Mouse (Mus musculus): ENCODE measurements at regions not wholly inside any gene's neighbourhood (a gene's known extent, or its start where the extent isn't known, plus 50 kb on each side); places are given as distances from the start of the nearest gene placed in this dataset.
A peak's percentile ranks its signal among the peaks of the same experiment; 100 is the strongest.
"Not testable (repeated sequence)": the region's sequence is repeated elsewhere in the genome, so short reads cannot be mapped to it uniquely, and the experiment has no call there.

DNA sequence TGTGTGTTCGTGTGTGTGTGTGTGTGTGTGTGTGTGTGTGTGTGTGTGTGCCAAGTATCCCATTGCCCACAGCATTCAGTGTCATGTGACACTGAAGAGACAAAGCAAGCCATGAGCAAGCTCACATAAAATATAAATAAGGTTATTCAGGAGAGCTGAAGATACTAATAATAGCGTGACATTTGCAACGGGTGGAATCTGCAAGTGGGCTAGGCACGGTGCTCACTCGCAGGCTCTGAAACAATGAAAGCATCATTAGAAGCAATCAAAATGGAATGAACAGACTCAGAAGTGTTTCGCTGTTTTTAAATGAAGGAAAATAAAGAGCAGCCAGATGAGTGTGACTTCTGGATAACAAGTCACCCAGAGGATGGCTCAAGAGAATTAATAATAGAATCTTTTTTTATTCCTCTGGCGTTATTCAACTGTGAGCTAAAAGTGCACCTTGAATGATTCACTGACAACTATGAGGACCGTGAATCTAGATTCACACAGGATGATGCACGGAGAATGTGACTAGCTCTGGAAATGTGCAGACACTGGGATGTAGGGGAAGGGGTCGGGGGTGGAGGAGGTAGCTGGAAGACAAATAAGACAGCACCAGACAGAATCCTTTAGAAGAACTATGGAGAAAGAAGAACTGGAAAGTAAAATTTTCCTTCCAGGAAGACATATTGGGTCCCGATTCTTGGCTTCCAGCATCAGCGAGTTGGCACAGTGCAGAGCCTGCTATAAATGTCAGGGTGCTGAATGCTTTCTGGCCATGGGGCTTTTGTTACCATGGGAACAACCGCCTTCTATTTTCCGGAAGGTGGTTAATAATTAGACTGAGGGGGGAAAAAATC, 55.3 kb downstream of the Actbl2 start:
- peak; percentile 26 to 31 for DNase-seq (ENCODE audit: low spot score in 2 of 2)
- intact Hi-C loops (cut with DNase I), result no loop called here

DNA sequence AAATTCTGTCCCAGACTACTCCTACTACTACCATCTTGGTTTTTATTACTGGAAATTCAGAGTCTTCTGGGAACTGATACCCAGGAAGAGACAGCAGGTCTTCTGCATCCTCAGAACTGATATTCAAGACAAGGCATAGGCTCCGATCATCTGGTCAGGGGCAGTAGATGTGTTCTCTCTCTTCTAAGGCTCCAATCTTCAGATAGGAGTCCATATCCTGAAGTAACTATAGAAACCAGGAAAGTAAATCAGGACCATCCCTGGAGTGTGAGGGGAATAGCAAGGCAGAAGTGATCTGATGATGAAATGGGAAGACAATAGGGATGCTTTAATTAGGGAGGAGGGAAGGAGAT, 55.9 kb downstream of the Actbl2 start:
- intact Hi-C loops (cut with DNase I), result no loop called here
- DNase-seq (ENCODE audit: low spot score in 2 of 2), result no peak

DNA sequence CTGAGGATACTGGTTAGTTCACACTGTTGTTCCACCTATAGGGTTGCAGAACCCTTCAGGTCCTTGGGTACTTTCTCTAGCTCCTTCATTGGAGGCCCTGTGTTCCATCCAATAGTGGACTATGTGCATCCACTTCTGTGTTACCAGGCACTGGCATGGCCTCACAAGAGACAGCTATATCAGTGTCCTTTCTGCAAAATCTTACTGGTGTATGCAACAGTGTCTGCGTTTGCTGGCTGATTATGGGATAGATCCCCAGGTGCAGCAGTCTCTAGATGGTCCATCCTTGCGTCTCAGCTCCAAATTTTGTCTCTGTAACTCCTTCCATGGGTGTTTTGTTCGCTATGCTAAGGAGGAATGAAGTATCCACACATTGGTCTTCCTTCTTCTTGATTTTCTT, 58.7 kb downstream of the Actbl2 start:
- intact Hi-C loops (cut with DNase I); DNase-seq (ENCODE audit: low spot score in 2 of 2): not testable (repeated sequence)

DNA sequence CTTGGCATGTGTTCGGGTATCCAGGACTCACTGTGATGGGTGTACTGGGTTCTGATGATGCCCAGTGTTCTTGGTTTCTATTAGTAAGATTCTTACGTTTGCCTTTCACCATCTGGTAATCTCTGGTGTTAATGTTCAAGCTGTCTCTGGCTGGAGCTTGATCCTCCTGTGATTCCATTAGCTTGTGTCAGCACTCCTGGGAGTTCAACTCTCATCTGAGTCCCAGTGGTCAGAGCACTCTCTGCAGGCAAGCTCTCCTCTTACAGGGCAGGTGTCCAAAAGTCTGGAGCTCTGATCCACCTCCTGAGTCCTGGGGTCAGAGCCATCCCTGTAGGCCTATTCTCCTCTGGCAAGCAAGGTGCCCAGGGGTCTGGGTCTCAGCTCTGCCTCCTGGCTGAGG, 63.1 kb downstream of the Actbl2 start:
- DNase-seq (ENCODE audit: low spot score in 2 of 2); intact Hi-C loops (cut with DNase I): not testable (repeated sequence)

DNA sequence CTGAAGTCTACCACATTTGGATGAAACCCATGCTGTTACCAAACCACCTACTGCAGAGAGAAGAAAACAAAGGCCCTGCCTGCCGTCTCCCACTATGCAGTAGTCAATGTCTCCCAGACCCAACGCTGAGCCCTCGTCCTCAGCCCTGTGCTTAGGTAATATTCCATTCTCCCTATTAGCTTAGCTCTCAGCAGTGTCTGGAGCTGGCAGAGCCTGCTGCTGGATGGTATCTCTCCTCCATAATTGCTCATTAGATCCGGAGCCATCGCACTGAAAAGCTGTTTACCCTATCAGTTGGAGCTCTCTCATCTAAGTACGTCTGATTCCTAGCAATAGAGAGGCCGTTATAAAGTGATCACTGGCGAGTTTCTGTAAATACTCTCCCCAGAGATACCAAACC, 68.4 kb downstream of the Actbl2 start:
- intact Hi-C loops (cut with DNase I), result no loop called here
- no peak for DNase-seq (ENCODE audit: low spot score in 2 of 2)

DNA sequence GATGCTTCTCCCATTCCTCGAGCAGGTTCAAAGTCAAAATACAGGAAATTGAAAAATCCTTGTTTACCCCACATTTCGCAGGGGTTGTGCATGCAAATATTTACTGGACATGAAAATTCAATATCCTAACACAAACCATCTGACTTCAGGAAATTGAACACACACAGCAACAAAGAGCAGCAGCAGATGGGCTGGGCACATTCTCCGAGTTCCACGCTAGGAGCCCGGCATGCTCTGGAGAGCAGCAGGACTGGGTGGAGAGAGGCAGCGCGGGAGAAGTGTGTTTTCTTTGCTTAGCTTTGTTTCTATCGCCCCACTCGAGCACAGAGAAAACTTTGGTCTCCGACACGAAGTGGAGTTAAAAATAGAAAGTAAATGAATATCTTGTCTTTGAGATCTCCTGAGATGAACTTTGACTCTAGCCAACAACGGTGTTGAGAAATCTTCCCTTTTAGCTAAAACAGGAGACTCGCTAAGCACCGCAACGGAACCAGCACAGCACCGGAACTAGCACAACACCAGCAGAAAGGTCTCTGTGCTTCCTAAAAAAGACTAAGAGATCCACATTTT, 71.4 kb downstream of the Actbl2 start:
- intact Hi-C loops (cut with DNase I), result no loop called here
- DNase-seq (ENCODE audit: low spot score in 2 of 2), result no peak

DNA sequence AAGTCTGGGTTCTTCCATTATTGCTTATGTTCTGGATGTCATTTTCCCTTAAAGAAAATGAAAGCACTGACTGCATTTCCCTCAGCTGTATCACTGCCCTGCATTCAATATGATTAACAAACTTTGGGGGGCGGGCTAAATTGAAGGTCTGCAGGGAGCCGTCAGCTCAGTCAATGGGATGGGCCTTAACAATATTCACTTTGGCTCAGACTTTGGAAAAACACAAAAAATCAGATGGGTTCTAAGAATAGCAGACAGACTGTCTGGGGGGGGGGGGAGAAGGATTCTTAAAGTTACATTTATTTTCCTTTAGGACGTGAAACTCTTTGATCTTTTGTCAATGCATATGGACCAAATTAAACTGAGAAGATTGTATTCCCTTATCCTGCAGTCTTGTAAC, 78.2 kb downstream of the Actbl2 start:
- intact Hi-C loops (cut with DNase I), result no loop called here
- no peak for DNase-seq (ENCODE audit: low spot score in 2 of 2)

DNA sequence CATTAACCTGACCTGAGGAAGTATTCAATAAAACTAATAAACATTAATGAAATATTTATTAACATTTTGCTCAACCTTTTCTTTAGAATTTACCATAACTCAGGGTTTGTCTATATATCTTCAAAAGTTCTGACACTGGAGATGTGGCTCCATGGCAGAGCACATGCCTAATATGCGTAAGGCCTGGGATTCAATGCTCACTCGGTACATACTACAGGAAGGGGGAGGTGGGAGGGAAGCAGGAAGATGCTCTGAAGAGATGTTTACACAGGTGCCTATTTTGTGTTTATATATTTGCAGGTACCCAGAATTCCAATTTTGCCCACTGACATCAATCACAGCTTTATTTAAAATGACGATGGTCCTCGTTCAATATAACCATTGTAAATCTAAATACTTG, 79.0 kb downstream of the Actbl2 start:
- intact Hi-C loops (cut with DNase I), result no loop called here
- DNase-seq (ENCODE audit: low spot score in 2 of 2), result no peak

DNA sequence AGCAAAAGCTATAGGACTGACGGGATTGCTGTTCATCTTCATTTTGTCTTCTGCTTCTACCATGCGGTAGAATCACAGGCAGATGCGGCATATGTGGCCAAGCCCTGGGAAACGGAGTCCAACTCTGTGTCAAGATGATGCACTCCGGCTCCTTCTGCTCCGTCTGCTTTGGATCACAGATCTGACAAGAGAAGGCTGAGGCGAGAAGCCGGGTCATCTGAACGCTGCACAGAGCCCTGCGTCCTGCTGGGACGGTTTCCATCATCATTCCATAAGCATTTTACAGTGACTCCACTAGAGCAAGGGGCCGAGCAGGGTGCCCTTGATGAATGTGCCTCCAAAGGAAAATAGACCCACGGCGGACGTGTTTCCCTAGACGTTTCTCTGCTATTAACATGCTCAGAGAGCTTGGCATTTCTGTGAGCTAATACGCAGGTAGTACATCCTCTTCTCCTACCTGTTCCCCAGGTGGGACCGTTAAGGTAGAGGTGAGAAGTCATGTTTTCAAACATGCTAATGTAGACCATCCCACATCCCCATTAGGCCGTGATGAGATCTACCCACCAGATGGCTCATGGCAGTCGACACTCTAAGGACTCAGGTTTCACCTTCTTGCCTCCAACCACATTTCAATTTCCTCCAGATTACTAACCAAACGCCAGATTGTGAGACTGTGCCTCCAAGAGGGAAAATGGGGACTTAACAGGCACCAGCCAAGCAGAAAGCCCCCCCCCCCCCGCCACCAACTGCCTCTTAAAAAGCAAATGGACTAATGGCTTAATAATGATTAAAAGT, 79.6 kb downstream of the Actbl2 start:
- intact Hi-C loops (cut with DNase I), result no loop called here
- DNase-seq (ENCODE audit: low spot score in 2 of 2), result no peak

DNA sequence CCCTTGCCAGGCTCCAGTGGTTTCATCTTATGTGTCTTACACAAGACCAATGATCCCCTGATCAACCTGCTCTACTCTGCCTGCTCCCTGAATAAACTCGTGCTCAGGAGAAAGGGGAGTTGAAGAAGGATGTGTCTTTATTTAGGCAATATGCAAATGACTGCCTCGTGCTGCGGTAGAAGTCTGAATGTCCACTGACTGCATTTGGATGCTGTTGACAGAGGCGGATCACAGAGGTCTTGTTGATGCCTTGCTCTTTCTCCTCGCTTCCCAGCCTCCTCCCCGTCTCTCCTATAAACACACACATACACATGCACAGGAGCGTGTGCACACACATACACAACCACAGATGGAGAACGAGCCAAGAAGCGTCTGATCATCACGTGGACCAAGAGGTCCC, 90.2 kb downstream of the Actbl2 start:
- intact Hi-C loops (cut with DNase I), result no loop called here

DNA sequence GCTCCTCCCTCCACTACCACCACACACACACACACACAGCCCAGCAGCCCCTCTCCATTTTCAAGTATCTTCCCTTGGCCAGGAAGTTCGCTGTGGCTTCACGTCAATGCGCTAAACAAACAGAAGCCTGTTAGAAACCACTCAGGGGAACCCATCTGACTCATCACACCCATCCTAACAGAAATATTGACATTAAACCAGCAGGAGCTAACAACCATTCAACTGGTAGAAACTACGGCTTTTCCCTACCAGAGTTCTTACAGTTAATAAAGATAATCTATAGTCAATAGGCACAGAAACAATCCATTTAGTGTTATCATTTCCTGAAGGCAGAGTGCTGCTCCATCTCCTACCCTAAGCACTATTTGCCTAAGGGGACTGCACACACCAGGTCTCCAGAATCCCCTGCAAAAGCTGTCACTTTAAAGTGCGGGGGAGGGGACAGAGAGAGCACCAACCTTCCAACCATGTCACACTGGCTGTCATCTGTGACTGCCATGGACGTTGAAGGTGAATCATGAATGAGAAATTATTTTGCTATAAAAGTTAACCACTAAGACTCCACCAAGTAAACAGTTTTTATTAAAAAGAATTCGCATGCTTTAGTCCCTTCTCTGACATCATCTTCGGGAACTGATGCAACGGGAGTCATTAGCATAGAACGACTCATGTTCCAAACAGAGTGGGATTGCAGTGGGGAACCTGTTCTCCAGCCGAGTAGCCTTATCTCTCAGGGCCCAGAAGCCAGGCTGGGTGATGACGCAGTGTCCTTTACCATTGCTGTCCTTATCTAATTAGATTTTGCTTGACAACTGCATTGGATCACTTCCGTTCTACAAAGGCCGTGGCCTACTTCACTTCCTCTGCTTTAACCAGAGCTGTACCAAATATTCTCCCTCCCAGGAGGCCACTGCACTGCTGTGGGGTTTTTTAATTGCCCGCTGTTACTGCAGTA, 91.0 kb downstream of the Actbl2 start:
- intact Hi-C loops (cut with DNase I), result no loop called here
- no peak for DNase-seq (ENCODE audit: low spot score in 2 of 2)

More for the DNA sequence above, 90.2 kb downstream of the Actbl2 start:
- no peak for DNase-seq (ENCODE audit: low spot score in 2 of 2)

DNA sequence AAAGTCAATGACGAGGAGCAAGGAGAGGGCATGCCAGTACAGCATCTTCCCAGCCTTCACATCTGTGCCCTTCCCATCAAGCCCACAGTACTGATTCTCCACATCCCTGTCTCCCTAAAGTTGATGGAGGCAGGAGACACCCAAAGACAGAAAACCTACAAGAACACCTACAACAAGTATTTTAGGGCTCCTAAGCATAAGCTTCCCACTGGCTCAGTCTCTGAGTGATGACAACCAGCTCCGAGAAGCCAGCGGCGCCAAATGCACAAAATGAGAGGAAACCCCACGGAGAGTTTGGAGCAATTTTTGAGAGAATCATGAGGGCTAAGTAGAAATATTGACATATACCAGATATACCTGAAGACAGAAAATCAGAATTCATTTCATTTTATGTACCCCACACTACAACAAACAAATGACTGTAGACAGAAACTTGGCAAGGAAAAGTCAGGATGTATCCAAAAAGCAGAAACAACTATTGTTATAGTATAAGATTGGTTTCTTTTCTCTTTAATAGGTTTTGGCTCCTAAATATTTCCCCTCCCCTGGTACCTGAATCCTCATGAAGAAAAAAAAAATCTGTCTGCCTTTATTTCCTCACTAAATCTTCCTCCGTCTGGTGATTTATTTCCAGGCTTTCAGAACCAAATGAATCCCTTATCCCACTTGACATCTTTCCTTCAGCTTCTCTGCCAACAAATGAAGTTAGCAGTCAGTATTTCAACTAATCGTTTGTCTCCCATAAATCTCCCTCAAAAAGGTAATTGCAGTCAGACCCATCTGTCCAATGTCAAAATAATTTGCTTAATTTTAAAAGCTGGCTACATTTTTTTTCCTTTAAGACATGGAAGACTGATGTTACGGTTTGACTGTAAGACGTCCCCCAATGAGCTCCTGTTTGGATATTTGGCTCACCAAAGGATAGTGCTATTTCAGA, 102.0 kb downstream of the Actbl2 start:
- intact Hi-C loops (cut with DNase I), result no loop called here
- peak; percentile 23 to 24 for DNase-seq (ENCODE audit: low spot score in 2 of 2)

DNA sequence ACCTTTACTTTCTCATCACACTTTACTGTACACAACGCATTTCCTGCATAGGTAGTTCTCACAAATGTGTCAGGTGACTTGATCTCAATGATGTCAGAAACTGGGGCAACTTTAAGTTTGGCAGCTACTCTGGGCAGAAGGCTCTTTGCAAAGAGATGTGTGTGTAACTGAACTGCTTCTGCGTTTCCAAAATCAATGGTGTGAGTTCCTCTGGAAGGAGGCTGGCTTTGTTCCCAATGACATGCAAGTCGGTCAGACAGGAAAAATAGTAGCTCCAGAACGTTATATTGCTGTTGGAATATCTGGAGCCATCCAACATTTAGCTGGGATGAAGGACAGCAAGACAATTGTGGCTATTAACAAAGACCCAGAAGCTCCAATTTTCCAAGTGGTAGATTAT, 106.6 kb downstream of the Actbl2 start:
- intact Hi-C loops (cut with DNase I), result no loop called here
- peak in 1 of 2 experiments; percentile 11 for DNase-seq (ENCODE audit: low spot score in 2 of 2)

DNA sequence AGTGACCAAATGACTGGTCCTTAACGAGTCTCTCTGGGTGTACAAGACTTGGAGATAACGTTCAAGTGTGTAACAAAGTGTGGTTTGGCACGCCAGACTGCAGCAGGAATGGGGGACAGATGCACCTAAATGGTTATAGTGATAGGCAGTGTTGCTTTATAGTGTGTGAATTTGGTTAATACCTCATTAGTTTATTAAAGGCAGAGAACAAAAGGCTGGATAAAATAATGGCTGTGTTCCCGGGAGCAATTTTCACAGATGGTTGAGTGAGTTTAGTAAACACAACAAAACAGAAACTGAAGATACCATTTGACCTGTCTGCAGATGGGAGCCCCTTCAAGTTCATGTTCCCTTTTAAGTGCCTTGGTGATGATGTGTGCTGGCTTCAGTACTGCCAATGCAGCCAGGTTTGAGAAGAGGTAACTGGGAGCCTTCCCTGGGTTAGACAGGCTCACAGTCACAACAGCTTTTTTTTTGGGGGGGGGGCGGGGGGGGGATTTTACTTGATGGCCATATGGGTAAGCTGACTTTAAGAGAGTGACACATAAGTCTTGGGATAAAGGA, 108.4 kb downstream of the Actbl2 start:
- no peak for DNase-seq (ENCODE audit: low spot score in 2 of 2)
- intact Hi-C loops (cut with DNase I), result no loop called here

DNA sequence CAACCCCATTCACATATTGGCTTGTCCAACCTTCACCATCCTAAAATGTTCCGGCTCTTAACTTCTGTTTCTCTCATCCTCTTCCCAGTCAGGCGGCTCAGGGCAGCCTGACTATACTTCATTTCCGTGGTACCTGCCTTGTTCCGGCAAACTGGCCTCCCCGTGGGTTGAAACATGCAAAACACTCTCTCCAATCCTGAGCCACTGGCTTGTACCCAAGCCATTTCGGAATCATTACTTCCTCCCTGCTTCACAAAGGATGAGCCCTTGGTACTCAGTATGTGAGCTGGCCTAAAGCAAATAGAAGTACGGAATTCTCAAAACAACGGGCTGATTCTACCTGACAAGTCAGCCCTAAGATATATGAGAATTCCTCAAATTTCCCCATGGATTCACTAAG, 112.1 kb downstream of the Actbl2 start:
- no peak for DNase-seq (ENCODE audit: low spot score in 2 of 2)
- intact Hi-C loops (cut with DNase I), result no loop called here

DNA sequence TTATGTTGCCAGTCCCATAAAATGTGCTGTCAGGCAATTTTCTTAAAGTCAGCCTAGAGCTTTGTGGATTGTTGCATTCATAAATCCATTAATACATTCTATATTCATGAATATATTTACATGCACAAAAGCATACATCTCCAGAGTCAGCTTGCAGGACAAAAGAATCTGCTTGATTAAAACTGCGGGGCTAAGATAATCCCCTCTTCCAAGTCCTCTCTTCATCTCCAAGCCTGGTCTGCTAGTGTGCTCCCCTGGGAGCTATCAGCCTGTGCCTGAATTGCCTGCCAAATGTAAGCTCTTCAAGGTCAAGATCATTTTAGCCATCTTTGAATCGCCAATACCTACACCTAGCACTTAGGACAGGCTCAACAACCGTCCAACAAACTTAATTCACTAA, 112.8 kb downstream of the Actbl2 start:
- intact Hi-C loops (cut with DNase I), result no loop called here

DNA sequence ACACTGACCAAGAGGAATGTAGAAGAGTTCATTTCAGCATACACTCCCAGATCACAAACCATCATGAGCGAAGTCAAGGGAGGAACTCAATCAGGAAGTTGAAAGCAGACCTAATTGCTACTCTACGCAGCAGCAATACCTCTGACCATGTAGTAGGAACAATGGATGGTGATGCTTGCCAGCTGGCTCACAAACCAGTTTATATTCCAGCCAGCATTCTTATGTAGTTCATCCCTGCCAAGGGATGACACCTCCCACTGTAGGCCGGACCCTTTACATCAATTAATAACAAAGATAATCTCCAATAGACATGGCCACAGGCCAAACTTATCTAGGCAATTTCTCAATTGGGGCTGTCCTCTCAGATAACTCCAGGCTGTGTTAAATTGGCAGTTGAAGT, 115.1 kb downstream of the Actbl2 start:
- intact Hi-C loops (cut with DNase I), result no loop called here

More for the DNA sequence above, 112.8 kb downstream of the Actbl2 start:
- DNase-seq (ENCODE audit: low spot score in 2 of 2), result no peak

DNA sequence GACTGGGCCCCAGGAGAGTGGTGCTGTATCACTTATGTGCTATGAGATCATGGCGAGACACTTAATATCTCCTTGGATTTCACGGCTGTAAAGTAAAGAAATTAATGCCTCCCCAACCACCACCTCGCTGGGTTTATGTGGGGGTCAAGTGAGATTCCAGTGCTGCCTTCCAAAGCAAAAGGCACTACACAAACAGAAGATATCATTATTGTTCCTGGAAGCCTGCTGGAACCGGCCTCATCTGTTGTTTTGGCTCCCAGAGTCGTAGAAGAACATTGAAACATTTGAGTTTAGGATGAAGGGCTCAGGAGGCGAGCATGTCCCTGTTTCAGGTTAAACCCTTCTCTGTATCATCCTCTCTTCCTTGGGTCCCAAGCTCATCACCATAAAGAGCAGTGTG, 116.6 kb downstream of the Gpbp1 start:
- no peak for DNase-seq (ENCODE audit: low spot score in 2 of 2)
- intact Hi-C loops (cut with DNase I), result no loop called here

More for the DNA sequence above, 115.1 kb downstream of the Actbl2 start:
- no peak for DNase-seq (ENCODE audit: low spot score in 2 of 2)
